Mouse (Mus musculus) spleen, adult 2 months (tissue): ENCODE measurements around the gene Pitx2. TPM values are rescaled to one million over a fixed set of nuclear protein-coding genes. Genes with fewer than 3 reads are reported as not detected.

Experiments used
- DNase-seq, 2 experiments: peaks; one replicate each; pipeline versions ENCODE4 v3.0.0 to v3.0.0-alpha.2; 2012 to 2021; ENCODE audit warnings: low spot score in 2 of 2, low read depth in 1 of 2
- H3K27ac ChIP-seq: fragments of 200-500 bp; 2 replicates; pipeline ENCODE4 v1.5.1; 2012; ENCODE audit warnings: low read length, inconsistent platforms; ENCODE audit not compliant: insufficient read depth
- H3K27me3 ChIP-seq: fragments of 200-500 bp; 2 replicates; pipeline ENCODE4 v1.6.1; 2012; ENCODE audit warnings: mild to moderate bottlenecking, moderate library complexity, low read length, inconsistent platforms; ENCODE audit not compliant: control insufficient read depth, insufficient read depth
- H3K36me3 ChIP-seq: fragments of 200-500 bp; 2 replicates; pipeline ENCODE4 v1.6.1; 2012; ENCODE audit warnings: mild to moderate bottlenecking, low read length, inconsistent platforms; ENCODE audit not compliant: control insufficient read depth, insufficient read depth
- H3K4me1 ChIP-seq: fragments of 200-500 bp; 2 replicates; pipeline ENCODE4 v1.6.1; 2011; ENCODE audit warnings: inconsistent platforms; ENCODE audit not compliant: control insufficient read depth, insufficient read depth, insufficient read length
- H3K4me3 ChIP-seq: fragments of 200-500 bp; 2 replicates; pipeline ENCODE4 v1.5.1; 2011; ENCODE audit warnings: mild to moderate bottlenecking, inconsistent platforms; ENCODE audit not compliant: insufficient read depth, insufficient read length; ENCODE audit errors: extremely low read depth
- CTCF ChIP-seq: fragments of 200-500 bp; IDR thresholded peaks from 2 replicates; pipeline ENCODE4 v1.5.1; 2011; ENCODE audit warnings: mild to moderate bottlenecking, inconsistent platforms; ENCODE audit not compliant: insufficient read depth, insufficient read length, insufficient replicate concordance; ENCODE audit errors: extremely low read depth
- POLR2A ChIP-seq: fragments of 200-500 bp; IDR thresholded peaks from 2 replicates; pipeline ENCODE4 v1.6.1; 2011; ENCODE audit warnings: low read depth, low read length, inconsistent platforms
- WGBS: fragments of 180-500 bp; shearing (Covaris S2); methylation state at CpG from one replicate; pipeline ENCODE4 v1.1.7; 2018; 5-methylcytosine and 5-hydroxymethylcytosine counted together
- polyA plus RNA-seq: library from polyadenylated mRNA; depleted of rRNA; stranded (reverse); fragments of >200 nt; gene quantifications from 2 replicates; pipeline ENCODE4 v1.2.3, GENCODE M21; 2012

Gene Pitx2
- polyA plus RNA-seq, 1 experiment = not detected

DNA sequence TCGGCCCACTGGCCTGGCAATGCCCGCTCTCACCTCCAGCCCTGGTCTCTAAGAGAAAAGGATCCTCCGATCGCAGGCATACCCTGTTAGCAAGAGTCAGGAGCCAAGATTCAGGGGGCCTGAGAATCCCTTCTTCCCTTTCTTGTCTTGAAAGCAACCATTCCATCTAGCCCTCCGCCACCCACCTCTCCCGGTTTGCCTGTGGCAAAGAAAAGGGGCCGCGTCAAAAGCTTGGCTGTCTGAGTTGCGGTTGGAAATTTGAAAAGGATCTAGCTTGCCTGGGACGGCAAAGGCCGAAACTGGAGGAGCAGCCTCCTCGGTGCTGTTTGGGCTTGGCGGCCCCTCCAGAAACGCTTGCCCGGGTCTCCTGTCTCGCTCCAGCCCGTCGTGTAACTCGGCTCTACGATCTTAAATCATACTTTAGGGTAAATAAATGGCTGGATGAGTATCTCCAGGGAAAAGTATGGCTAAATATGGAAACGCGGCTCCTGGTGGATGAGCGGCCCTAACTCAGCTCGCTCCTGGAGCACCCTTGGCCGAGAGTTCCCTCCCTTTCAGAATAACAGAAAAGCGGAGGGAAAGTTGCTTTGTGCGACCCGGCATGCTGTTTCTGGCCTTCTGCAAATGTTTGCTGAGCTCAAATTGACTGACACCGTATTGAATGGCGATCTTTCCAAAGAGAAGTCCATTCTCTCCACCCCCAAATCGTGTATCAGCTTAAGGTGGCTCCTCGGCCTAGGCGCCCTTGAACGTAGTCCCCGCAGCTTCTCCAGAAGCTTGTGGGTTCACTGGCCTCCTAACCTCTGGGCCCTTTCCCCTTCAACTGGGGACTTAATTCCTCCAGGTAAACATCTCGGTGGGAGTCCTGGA lies 3.4 kb downstream of the Pitx2 start:
- Histone ChIP-seq H3K4me3 (no peak overlapping the region), H3K4me1 (no peaks in the 10 kb centered on the region), H3K36me3 (no peaks in the 10 kb centered on the region), H3K27me3 (peaks cover 42% of the 10 kb centered on the region), H3K27ac (no peak overlapping the region)
- DNase-seq = no peak
- WGBS = 6% methylated on average over 36 of the region's 36 CpGs
- no peak for TF ChIP-seq POLR2A

- DNase-seq = no peak
- no peak overlapping the region for H3K27ac ChIP-seq
- H3K27me3 ChIP-seq = peaks cover 41% of the 10 kb centered on the region
- 5% methylated on average over 35 of the region's 35 CpGs for WGBS
- H3K36me3 ChIP-seq = no peaks in the 10 kb centered on the region
- no peak overlapping the region for H3K4me3 ChIP-seq
- TF ChIP-seq POLR2A (no peak), CTCF (no peak)
- no peaks in the 10 kb centered on the region for H3K4me1 ChIP-seq
Measured at GRCm38 (mm10) chr3:129203761-129204440, 4.2 kb downstream of the Pitx2 start.

- Histone ChIP-seq H3K36me3 (no peaks in the 10 kb centered on the region), H3K4me1 (no peaks in the 10 kb centered on the region), H3K4me3 (no peak overlapping the region), H3K27ac (no peak overlapping the region), H3K27me3 (peaks cover 33% of the 10 kb centered on the region)
- no peak for DNase-seq
- TF ChIP-seq CTCF (no peak), POLR2A (no peak)
- 2% methylated on average over 48 of the region's 48 CpGs for WGBS
Measured at GRCm38 (mm10) chr3:129204441-129205313, 5.0 kb downstream of the Pitx2 start.

DNA sequence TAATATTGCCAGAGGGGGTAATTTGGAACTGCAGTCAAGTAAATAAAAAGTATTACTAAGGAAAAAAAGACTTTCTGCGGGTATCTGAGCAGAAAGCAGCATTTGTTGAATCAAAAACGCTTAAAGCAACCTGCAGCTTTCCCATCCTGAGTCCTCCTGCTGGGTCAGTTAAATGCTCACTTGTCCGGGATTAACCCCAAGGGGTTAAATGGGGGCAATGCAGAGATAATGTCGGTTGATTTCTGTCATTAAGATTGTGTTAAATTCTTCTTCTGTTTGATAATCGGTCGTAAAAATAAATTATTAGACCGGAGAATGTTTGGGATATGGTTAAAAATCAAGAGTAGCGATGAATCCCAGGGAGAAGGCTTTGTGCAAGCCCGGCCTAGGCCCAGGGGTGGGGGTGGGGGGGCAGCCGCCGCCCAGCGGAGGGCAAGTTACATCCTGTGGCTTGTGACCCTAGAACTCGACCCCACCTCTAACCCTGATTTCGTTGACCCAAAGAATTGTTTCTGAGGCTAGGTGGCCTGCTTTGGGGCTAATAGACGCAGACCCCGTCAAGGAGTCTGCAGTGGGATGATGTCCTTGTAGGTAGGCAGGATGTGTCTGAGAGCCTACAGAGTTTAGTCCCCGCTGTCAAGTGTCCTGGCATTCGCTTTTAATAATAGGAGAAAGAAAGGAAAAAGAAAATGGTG lies 6.0 kb downstream of the Pitx2 start:
- no peak overlapping the region for H3K4me3 ChIP-seq
- TF ChIP-seq CTCF (no peak), POLR2A (no peak)
- no peak for DNase-seq
- 23% methylated on average over 18 of the region's 18 CpGs for WGBS
- H3K4me1 ChIP-seq = no peaks in the 10 kb centered on the region
- H3K27me3 ChIP-seq = peaks cover 29% of the 10 kb centered on the region
- no peak overlapping the region for H3K27ac ChIP-seq
- H3K36me3 ChIP-seq = no peaks in the 10 kb centered on the region

- TF ChIP-seq POLR2A (no peak), CTCF (no peak)
- WGBS = 6% methylated on average over 13 of the region's 13 CpGs
- DNase-seq = no peak
- H3K27ac ChIP-seq = no peak overlapping the region
- no peaks in the 10 kb centered on the region for H3K4me1 ChIP-seq
- H3K36me3 ChIP-seq = no peaks in the 10 kb centered on the region
- no peak overlapping the region for H3K4me3 ChIP-seq
- H3K27me3 ChIP-seq = peaks cover 31% of the 10 kb centered on the region
Measured at GRCm38 (mm10) chr3:129206776-129207175, 7.1 kb downstream of the Pitx2 start.

GRCm38 (mm10) chr3:129207231-129208030 lies 7.8 kb downstream of the Pitx2 start:
- Histone ChIP-seq H3K4me3 (no peak overlapping the region), H3K27ac (no peak overlapping the region), H3K27me3 (peaks cover 29% of the 10 kb centered on the region), H3K4me1 (no peaks in the 10 kb centered on the region), H3K36me3 (no peaks in the 10 kb centered on the region)
- DNase-seq = no peak
- TF ChIP-seq POLR2A = no peak
- no peak for TF ChIP-seq CTCF
- WGBS = 6% methylated on average over 24 of the region's 24 CpGs
